Mouse (Mus musculus) adrenal gland, postnatal 10 days (tissue): ENCODE measurements around the gene P3h2. TPM values are rescaled to one million over a fixed set of nuclear protein-coding genes. Genes with fewer than 3 reads are reported as not detected.

Experiments used
- DNase-seq: peaks from one replicate; pipeline ENCODE4 v3.0.0; 2021; ENCODE audit warnings: mixed read lengths
- total RNA-seq, 2 experiments: library from RNA; stranded (reverse); gene quantifications; 2 replicates each; pipeline ENCODE4 v1.2.3; 2021

Gene P3h2
- total RNA-seq, 2 experiments from 2014 or later: 4.7 to 5.0 TPM

GRCm38 (mm10) chr16:25979037-25979436, 126.5 kb downstream of the P3h2 start:
- peak; percentile 6 for DNase-seq

GRCm38 (mm10) chr16:25977210-25977609, 128.4 kb downstream of the P3h2 start:
- no peak for DNase-seq

GRCm38 (mm10) chr16:25971285-25971684, 134.3 kb downstream of the P3h2 start:
- no peak for DNase-seq

- no peak for DNase-seq
Measured at GRCm38 (mm10) chr16:25970720-25971119, 134.9 kb downstream of the P3h2 start.

- no peak for DNase-seq
Measured at GRCm38 (mm10) chr16:25970193-25970592, 135.4 kb downstream of the P3h2 start.

- peak; percentile 82 for DNase-seq
Measured at GRCm38 (mm10) chr16:25967297-25967696, 138.3 kb downstream of the P3h2 start.

GRCm38 (mm10) chr16:25963856-25964255, 141.7 kb downstream of the P3h2 start:
- DNase-seq: peak; percentile 74

GRCm38 (mm10) chr16:25960345-25960744, 145.2 kb downstream of the P3h2 start:
- no peak for DNase-seq

- DNase-seq: no peak
Measured at GRCm38 (mm10) chr16:25959929-25960328, 145.7 kb downstream of the P3h2 start.

- no peak for DNase-seq
Measured at GRCm38 (mm10) chr16:25958650-25959238, 146.8 kb downstream of the P3h2 start.

- no peak for DNase-seq
Measured at GRCm38 (mm10) chr16:25958213-25958612, 147.4 kb downstream of the P3h2 start.

- no peak for DNase-seq
Measured at GRCm38 (mm10) chr16:25956831-25957230, 148.8 kb downstream of the P3h2 start.

GRCm38 (mm10) chr16:25954614-25955013, 151.0 kb downstream of the P3h2 start:
- DNase-seq: no peak

GRCm38 (mm10) chr16:25953359-25953758, 152.2 kb downstream of the P3h2 start:
- DNase-seq: no peak

- DNase-seq: peak; percentile 16
Measured at GRCm38 (mm10) chr16:25952005-25952404, 153.6 kb downstream of the P3h2 start.

GRCm38 (mm10) chr16:25948067-25948466, 157.5 kb downstream of the P3h2 start:
- DNase-seq: no peak

GRCm38 (mm10) chr16:25945151-25945955, 160.2 kb downstream of the P3h2 start:
- DNase-seq: peak; percentile 9

- DNase-seq: no peak
Measured at GRCm38 (mm10) chr16:25942261-25942660, 163.3 kb downstream of the P3h2 start.

GRCm38 (mm10) chr16:25934181-25934580, 171.4 kb downstream of the P3h2 start:
- DNase-seq: no peak

- no peak for DNase-seq
Measured at GRCm38 (mm10) chr16:25912185-25912584, 193.4 kb downstream of the P3h2 start.
